Mouse (Mus musculus) layer of hippocampus, adult 9-11 months (tissue): ENCODE data around the gene Hoxb7.

Experiments used
- DNase-seq: peaks from one replicate; pipeline ENCODE4 v3.0.0; 2022

The Hoxb7 gene

GRCm38 (mm10) chr11:96285771-96286738, at the start of gene Hoxb7:
Gene Hoxb7, plus strand, starts transcription at chr11:96286623.
- no peak for DNase-seq

GRCm38 (mm10) chr11:96240211-96240610, 46.2 kb upstream of the Hoxb7 start:
- no peak for DNase-seq

DNA sequence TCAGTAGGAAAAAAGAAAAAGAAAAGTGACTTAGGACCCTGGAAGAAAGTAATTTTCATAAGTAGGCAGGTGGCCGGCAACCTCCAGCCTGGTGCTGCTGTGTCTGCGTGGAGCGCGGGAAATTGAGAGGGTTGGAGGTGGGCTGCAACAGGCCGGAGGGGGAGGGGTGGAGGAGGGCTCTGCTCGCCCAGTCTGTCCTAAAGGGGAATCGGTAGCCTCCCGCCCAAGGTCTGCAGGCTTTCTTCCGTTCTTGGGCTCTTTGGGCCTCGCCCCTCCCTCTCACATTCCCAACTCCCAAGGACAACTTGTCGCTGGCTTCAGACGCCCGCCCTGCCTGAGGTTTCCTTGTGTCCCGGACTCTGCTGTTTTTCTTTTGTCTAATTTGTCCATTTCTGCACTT, 35.5 kb upstream of the Hoxb7 start:
- DNase-seq: no peak

GRCm38 (mm10) chr11:96251480-96252031, 34.9 kb upstream of the Hoxb7 start:
- no peak for DNase-seq

DNA sequence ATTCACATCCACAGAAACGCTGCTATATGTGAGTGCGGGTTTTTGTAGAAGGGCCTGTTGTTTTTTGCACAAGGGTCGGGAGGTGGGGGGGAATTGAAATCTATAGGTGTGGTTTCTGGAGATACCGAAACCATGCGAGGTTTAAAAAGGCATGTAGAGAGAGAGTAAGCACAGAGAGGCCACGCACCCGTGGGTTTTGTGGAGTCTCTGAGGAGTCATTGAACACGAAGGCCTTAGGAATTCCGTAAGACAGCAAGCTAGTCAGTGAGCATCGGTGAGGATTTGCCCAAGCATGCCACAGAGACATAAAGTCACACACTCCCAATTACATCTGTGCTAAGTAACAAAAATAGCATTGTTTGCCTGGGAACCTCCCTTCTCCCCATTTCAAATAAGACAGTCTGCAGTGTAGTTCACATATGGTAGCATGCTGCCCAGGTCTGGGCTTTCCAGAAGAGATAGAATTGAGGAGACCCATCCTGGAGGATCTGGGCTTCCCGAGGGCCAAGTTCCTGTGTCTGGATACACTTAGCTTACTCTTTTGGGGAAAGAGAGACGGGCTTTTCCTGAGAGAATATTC, 33.8 kb upstream of the Hoxb7 start:
- no peak for DNase-seq

- DNase-seq: no peak
Measured at GRCm38 (mm10) chr11:96254221-96254620, 32.2 kb upstream of the Hoxb7 start.

DNA sequence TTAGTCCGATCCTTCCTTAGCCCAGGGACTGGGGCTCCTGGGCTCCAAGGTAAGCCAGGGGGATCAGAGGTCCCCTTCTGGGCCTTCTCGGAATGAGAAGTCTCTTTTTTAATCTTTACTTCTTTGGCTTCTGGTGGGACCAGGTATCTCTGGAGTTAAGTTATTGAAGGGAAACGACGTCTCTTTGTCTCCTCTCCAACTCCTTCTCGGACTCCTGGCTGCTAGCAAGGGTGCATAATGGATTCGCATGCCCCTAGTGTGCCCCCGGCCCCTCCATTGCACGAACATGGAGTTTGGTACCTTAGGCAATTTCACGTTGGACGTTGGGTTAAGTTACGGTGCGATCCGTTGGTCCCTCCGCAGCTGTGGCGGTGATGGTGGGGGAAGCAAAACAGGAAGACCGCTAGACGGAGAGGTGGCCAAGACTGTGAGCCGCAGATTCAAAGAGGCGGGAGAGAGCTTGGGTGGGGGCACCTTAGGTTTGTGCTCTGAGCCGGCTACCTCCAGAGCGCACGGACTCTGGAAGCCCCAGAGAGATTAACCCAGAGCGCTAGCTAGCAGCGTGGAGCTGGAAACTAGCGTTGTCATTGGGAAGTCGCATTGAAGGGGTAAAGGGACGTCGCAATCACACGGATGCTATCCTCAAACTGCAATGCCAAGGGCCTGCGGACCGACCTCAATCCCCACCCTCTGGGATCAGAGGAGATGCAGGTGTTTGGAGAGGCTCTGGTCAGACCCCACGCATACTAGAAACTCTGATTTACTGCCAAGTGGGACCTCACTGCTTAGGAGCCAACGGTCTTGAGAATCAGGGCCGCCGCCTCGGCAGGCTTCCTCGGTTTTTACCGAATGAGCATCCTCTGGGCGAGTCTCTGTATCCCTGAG, 31.1 kb upstream of the Hoxb7 start:
- DNase-seq: no peak

DNA sequence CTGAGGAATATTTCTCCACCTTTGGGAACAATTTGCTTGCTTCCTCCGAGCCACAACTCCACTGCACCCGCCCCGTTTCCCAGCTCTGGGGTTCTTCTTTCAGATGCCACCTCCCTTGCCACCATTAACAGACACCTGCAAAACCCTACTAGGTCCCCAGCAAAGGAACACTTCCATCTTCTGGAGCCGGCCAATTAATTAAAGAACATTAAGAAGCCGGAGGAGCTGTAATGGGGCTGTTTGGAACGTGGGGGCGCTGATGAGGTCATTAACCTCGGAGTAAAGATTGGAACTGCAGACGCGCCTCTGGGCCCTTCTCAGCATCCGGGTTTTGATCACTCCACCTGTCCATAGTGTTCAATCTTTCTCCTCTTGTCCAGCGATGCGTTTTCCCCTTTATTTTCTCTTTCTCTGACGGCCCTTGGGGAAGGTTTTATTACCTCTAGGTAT, 30.4 kb upstream of the Hoxb7 start:
- DNase-seq: no peak

GRCm38 (mm10) chr11:96257141-96257540, 29.3 kb upstream of the Hoxb7 start:
- DNase-seq: no peak

DNA sequence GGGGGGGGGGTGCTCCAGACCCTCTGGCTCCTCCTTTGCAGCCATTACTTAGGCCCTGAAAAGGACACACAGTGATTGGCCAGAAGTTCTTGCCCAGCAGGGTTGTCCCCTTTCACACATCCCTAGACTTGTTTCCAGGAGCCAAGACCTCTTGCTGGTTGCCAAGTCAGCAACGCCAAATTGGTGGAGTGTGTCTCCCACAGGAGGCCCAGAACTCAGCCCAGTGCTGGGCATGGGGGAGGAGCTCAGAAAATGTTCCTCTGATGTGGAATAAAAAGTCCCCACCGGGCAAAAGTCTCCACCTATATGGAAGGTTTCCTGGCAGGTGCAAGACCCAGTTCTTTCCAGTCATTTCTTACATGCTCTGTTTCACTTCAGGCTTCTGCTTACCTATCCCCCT, 27.4 kb upstream of the Hoxb7 start:
- DNase-seq: no peak

GRCm38 (mm10) chr11:96259511-96259910, 26.9 kb upstream of the Hoxb7 start:
- DNase-seq: no peak

- no peak for DNase-seq
Measured at GRCm38 (mm10) chr11:96260310-96260970, 26.0 kb upstream of the Hoxb7 start.

DNA sequence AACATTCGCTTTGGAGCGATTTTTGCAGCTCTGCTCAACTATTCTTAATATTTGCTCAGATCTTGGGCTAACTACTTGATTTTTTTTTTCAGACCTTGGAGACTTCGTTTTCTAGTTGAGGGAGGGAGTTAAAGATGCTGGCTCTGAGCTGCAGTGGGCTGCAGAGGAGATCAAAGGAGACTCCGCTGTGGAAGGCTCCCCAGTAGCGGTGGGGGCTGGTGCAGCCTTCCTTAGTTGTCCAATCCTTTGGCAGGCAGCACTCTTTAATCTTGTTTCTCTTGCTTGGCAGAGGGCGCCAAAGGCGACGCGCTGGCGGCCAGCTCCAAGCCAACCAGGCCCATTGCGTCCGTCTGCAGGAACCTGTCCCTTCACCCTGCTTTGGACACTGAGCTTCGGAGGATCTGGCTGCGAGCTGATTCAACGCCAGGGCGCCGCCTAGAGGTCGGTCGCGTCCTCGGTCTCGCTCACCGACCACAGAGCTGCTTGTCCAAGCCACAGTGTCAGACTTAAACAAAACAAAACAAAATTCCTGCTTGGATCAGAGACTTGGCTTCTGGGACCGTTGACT, 25.0 kb upstream of the Hoxb7 start:
- DNase-seq: no peak

DNA sequence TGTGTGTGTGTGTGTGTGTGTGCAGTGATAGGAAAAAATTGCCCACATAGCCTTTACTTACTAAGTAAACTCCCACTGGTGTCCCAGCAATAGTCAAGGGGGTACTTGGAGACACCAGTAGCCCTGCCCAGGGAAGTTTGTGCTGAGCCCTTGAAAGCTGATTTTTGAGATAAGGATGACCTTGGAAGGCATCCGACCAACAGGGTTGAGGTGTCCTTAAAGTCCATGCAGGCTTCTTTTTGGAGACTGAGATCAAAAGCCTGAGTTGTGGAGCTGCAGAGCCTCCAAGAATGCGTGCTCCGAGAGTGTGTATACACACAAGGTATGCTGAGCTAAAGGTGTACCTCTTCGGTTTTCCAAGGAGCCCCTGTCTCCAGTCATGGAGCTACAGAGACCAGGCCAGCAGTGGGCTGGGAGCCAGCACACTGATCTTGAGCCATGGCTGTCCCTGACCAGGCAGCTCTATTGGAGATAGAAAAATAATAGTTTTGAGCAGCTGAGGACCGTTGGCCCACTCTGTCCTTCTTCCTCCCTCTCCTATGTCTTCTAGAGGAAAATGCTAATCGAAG, 24.1 kb upstream of the Hoxb7 start:
- DNase-seq: no peak

DNA sequence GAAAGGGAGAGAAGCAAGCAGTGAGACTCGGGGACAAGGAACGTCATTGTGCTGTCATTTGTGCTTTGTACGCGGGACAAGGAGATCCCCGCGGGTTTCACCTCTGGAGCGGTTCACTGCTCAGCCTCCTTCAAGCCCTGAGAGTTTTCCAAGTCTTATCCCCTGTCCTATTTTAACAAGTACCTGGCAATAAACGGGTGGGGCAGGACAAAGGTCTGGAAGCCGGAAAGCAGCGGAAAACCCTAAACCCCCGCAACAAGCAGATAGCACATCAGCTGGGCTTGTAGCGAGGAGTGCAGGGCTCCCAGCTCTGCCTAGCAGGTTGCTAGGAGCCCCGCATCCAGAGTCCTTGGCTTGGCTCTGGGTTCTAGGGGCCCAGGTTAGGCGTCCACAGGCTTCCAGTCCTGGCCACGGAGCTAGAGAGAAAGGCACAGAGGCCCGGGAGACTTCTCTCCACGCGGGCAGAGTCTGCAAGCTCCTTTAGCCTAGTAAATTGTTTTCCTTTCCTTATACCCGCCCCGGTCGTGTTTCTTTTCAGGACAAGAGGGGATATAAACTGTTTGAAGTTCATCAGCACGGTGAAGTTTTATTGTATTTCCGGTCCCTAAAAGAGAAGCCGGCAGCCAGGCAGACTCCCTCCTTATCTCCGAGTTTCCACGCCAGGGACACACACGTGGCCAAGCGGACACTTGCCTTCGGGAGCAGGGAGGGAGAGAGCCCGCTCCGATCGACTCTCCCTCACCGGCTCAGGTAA, 22.6 kb upstream of the Hoxb7 start:
- no peak for DNase-seq

DNA sequence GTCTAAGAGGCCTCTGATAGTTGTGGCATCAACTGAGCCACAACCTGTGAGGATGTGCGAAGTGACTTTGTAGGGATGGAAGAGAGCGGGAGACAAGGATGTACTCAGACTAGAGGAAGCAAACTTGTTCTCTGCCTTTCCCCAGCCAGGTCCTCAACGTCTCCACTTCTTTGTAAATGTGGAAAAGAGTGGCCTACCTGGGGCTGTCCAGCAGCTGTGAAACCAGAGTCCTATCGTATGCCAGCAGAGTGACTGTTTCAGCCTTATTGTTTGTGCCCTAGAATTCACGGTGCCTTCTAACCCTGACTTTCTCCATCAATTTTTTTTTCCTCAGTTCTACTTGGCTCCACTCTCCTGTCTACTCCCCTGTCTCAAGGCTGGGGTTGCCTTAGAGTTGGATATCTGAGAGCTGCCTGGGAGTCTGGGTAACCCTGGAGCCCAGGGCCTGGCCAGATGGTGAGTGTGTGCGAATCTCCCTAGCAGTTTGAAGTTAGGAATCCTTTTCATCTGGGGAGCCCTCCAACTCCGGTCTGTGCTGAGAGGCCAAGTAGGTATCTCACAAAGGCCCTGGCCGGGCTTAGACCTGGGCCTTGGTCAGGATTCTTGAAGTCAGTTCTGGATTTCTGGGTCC, 21.9 kb upstream of the Hoxb7 start:
- no peak for DNase-seq

GRCm38 (mm10) chr11:96265954-96266353, 20.5 kb upstream of the Hoxb7 start:
- no peak for DNase-seq

GRCm38 (mm10) chr11:96267021-96267920, 19.2 kb upstream of the Hoxb7 start:
- DNase-seq: no peak

- no peak for DNase-seq
Measured at GRCm38 (mm10) chr11:96268031-96268745, 18.2 kb upstream of the Hoxb7 start.
